Mouse (Mus musculus): Measurements from ENCODE around the gene Mical3. TPM values are rescaled to one million over a fixed set of nuclear protein-coding genes. Genes with fewer than 3 reads are reported as not detected.
"Not testable (repeated sequence)": the region's sequence is repeated elsewhere in the genome, so short reads cannot be mapped to it uniquely, and the experiment has no call there.

Gene Mical3
- total RNA-seq, 2 experiments from 2014 or later: 95.3 to 96.0 TPM

GRCm38 (mm10) chr6:120937999-120938608 is 192.7 kb downstream of the Mical3 start:
- no peak for DNase-seq (ENCODE audit: low spot score in 2 of 2)

- no peak for DNase-seq (ENCODE audit: low spot score in 2 of 2)
These were observed 193.6 kb downstream of the Mical3 start for GRCm38 (mm10) chr6:120937104-120937617.

GRCm38 (mm10) chr6:120934176-120934575 is 196.6 kb downstream of the Mical3 start:
- no peak for DNase-seq (ENCODE audit: low spot score in 2 of 2)

- DNase-seq (ENCODE audit: low spot score in 2 of 2): no peak
These were observed 197.1 kb downstream of the Mical3 start for GRCm38 (mm10) chr6:120933670-120934069.

GRCm38 (mm10) chr6:120932597-120932996 is 198.2 kb downstream of the Mical3 start:
- DNase-seq (ENCODE audit: low spot score in 2 of 2): no peak

- DNase-seq (ENCODE audit: low spot score in 2 of 2): no peak
These were observed 200.1 kb downstream of the Mical3 start for GRCm38 (mm10) chr6:120930450-120931306.

GRCm38 (mm10) chr6:120929421-120929820 is 201.4 kb downstream of the Mical3 start:
- no peak for DNase-seq (ENCODE audit: low spot score in 2 of 2)

- no peak for DNase-seq (ENCODE audit: low spot score in 2 of 2)
These were observed 203.0 kb downstream of the Mical3 start for GRCm38 (mm10) chr6:120927765-120928164.

- no peak for DNase-seq (ENCODE audit: low spot score in 2 of 2)
These were observed 203.9 kb downstream of the Mical3 start for GRCm38 (mm10) chr6:120926880-120927279.

- DNase-seq (ENCODE audit: low spot score in 2 of 2): not testable (repeated sequence)
These were observed 205.9 kb downstream of the Mical3 start for GRCm38 (mm10) chr6:120924791-120925321.

- DNase-seq (ENCODE audit: low spot score in 2 of 2): no peak
These were observed 212.8 kb downstream of the Mical3 start for GRCm38 (mm10) chr6:120917975-120918374.

GRCm38 (mm10) chr6:120916972-120917881 is 213.6 kb downstream of the Mical3 start:
- not testable (repeated sequence) for DNase-seq (ENCODE audit: low spot score in 2 of 2)

- peak; percentile 80 to 83 for DNase-seq (ENCODE audit: low spot score in 2 of 2)
These were observed 214.5 kb downstream of the Mical3 start, which contains the start of gene Bid for GRCm38 (mm10) chr6:120916074-120916971. TSS of gene Bid (minus strand) at chr6:120916853.

- DNase-seq (ENCODE audit: low spot score in 2 of 2): no peak
These were observed 215.2 kb downstream of the Mical3 start for GRCm38 (mm10) chr6:120915649-120915975.

- no peak for DNase-seq (ENCODE audit: low spot score in 2 of 2)
These were observed 215.7 kb downstream of the Mical3 start for GRCm38 (mm10) chr6:120914911-120915648.

- no peak for DNase-seq (ENCODE audit: low spot score in 2 of 2)
These were observed 216.3 kb downstream of the Mical3 start for GRCm38 (mm10) chr6:120914533-120914910.

- DNase-seq (ENCODE audit: low spot score in 2 of 2): no peak
These were observed 217.0 kb downstream of the Mical3 start for GRCm38 (mm10) chr6:120913783-120914182.

- DNase-seq (ENCODE audit: low spot score in 2 of 2): no peak
These were observed 217.9 kb downstream of the Mical3 start for GRCm38 (mm10) chr6:120912931-120913330.
